Mouse (Mus musculus) lung, postnatal 14 days (tissue): Measurements from ENCODE around the gene Grap2.
A peak's percentile ranks its signal among the peaks of the same experiment; 100 is the strongest.

Experiments used
- DNase-seq: peaks from one replicate; pipeline ENCODE4 v3.0.0; 2021

Gene Grap2

DNA sequence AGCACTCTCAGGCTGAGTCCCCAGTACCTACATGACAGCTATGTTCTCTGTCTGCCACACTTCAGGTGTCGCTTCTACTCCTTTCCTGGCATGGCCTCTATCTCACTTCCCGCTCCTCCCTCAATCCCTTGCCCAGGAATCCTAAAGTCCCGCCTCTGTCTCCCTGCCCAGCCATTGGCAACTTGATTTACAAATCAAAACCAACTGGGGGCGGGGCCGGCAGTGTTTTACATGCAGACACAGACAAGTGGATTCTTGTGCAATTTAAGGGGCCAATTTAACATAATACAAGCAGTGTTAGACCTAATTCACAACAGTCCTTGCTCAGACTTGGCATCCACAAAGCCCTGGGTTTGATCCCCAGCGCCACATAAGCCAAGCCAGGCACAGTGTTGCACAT is 31.6 kb downstream of the Grap2 start:
- no peak for DNase-seq

DNA sequence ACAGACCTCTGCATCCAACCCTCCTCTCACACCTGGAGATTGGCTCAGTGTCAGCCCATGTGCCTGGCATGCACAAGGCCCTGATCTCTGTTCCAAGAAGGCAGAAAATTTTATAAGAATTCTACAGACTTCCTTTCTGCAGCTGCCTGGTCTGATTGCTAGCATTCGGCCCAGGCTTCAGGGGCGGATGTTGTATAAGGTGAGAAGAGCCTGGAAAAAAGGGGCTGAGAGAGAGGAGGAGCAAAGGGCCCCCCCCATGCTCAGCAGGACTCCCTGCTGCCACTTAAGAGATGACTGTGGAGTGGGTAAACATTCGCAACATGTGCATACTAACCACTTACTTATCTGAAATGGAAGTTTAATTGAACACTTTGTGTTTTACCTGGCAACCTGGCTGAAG is 35.6 kb downstream of the Grap2 start:
- no peak for DNase-seq

DNA sequence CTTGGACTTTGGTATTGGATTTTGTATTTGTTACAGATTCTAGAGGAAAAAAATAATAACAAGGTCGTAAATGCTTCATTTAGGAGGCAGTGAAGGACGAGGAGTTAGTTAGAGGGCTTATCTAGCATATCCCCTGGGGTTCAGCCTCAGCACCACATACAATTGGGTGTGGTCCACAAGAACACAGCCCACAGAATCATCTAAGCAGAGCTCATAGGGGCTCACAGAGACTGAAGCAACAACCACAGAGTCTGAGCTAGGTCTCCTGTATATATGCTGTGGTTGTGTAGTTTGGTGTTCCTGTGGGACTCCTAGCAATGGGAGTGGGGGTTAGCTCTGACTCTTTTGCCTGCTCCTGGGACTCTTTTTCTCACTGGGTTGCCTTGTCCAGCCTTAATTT is 37.9 kb downstream of the Grap2 start:
- DNase-seq: no peak

DNA sequence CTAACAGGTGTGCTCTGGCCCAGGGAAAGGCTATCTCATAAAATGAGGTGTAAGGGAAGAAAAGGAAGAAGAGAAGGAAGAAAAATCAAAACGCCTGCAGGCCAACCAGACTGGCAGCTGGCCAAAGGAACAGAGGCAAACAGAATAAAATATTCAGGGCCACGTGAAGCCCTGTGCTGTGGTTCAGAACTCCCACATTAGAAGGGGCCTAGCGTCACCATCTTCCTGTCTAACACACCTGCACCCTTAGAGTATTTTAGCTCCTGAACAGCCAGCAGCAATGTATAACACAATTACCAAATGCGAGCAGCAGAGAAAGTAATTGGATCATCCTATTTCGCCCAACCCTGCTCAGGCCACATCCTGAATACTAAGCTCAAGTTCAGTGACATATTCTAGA is 39.1 kb downstream of the Grap2 start:
- no peak for DNase-seq

DNA sequence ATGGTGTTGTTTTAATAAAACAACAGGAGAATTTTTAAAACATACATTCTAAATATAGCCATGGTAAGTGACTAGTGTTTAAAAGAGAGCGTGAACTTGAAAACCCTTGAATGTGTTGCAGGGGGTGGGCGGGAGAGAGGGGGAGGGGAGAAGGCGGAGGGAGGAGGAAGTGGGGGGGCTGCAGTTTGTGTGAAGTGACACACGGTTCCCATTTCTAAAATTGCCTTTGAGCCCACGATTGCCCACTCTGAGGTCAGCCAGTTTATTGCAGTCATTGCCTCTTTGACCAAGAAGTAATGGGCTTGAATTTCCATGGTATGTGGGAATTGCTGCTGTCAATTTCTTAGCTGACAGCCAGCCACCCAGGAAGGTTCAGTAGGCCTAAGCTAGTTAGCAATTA is 41.5 kb downstream of the Grap2 start:
- no peak for DNase-seq

DNA sequence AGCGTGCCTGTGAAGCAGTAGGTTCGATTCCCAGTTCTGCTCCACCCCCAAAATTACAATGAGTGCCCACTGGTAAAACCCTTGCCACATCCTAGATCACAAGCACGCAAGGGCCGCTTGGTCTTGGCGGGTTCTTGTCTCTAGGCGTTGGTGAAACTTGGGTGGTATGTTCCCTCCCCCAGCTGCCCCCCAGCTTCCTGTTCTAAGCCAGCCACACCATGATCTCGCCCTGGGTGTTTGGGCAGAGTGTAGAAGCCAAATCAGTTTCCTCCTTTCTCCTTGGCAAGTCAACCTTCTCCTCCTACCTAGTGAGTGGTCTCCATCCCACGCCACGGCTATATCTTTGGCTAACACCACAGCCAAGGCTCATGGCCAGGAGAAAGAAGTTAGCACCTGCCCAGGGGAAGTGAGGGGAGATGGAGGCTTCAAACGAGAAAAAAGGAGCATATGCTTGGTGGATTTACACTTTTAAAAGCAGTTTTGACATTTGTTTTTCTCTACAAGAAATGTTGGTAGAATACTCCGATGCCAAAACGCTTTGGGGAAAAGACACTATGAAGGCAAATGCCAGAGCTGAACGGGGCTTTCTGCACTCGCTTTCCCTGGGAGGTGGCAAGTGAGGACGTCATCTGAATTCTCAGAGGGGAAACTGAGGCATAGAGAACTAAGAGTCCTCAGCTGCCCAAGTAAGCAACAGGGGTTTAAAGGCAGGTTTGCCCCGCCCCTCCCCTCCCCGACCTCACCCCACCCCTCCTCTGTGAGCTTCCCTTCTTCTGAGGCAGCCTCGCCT is 42.3 kb downstream of the Grap2 start:
- DNase-seq: no peak

DNA sequence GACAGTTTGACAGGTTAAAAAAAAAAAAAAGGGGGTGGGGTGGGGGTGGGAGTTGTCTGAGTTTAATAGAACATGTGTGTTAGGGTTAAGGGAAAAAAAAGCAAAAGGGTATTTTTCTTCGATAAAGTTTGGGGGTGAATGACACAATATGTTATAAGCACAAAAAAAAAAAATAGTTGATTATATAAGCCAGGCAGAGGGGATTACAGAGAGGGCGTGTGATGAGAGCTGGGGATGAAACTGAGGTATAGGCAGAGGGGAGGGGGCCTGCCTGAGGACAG is 42.8 kb downstream of the Grap2 start:
- no peak for DNase-seq

DNA sequence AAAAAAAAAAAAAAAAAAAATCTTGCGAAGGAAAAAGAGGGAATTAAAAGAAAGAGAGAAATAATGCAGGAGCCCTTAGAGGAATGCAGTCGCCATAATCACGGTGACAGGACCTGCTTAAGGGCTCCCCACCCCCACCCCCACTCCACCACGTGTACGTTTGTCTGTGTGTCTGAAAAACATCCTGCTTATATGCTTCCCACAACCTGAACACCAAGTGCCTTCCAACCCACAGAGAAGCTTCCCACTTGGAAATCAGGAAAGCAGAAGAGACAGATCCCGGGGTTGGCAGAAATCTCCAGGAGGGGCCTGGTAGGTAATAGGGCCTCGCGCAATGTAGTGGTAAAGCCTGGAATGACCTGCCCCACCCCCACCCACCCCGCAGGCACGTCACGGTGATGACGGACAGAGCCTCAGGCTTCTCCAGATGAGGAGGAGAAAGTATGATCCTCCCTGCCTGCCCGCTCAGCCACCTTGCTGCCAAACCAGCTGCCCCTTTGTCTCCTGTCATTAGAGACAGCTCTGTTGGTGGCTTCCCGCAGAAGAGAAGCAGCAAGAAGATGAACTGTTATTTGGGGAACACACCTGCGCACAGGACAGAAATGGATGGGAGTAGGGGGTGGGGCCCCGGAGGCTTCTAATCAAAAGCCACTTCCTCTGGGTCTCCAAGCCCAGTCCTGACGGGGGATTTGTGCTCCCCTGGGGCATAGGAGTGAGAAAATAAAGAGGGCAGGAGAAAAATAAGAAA is 43.4 kb downstream of the Grap2 start:
- DNase-seq: no peak

DNA sequence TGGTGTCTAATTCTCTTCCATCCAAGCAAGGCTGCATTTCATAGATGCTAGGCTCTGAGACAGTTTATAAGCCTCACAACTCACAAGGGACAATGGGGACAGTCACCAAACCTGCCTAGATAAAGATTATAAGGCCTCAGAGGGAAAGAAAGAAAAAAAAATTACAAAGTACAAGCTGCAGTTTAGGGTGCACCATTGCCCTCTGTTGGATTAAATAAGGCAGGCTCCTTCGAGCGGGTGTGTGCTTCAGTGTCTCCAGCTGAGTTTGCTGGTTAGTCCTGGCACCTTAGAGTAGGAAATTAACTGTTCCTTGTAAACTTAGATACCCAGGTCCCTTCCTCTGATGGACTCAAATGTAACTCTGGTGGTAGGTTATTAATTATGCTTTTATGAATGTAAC is 45.4 kb downstream of the Grap2 start:
- no peak for DNase-seq

DNA sequence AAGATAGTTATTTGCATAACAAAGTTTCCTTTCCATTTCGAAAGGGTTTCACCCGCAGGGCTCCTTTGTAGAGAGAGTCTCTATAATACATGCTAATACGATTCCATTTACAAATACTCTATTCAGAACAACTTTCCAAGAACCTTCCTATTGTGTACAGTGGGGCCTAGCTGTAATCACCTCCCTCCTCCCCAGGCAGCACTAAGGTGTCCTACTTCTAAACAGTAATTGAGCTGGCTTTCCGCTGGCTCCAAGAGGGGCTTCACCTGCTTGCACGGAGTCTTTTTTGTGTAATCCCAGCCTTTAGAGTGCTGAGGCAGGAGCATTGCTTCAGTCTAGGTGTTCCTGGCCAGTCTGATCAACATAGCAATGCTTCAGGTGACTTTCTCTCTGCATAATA is 46.8 kb downstream of the Grap2 start:
- no peak for DNase-seq

DNA sequence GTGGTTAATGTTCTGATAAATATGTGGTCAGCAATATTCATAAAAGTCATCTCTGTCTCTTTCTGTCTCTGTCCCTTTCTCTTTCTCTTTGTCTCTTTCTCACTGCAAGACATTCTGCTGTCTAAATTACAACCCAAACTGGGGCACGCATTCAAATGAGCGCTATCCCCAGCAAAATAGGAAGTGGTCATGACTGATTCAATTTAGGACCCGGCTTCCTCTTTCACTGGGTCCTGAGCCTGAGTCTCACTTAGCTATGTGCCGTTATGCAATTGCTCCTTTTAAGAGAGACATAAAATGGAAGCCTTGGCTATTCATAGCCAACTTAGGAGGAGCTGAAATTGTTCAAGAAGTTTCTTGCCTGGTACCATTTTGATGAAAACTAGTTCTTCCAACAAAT is 47.4 kb downstream of the Grap2 start:
- no peak for DNase-seq

DNA sequence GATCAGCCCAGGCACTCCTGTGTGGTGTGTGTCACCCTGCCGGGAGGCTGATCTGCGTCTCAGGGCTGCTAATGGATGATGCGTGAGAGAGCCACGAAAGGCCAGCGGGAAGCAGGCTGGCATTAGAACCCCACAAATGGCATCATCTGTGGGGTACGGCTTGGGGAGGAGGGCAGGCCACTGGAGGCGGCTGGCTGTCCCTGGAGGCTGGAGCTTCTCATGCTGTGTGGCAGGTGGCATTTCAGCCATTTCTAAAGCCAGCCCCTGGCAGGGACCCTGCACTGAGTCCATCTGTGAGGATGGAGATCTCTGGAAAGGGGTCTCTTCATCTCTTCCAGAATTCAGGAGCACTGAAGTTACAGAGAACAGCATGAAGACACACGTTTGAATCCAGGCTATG is 48.0 kb downstream of the Grap2 start:
- no peak for DNase-seq

DNA sequence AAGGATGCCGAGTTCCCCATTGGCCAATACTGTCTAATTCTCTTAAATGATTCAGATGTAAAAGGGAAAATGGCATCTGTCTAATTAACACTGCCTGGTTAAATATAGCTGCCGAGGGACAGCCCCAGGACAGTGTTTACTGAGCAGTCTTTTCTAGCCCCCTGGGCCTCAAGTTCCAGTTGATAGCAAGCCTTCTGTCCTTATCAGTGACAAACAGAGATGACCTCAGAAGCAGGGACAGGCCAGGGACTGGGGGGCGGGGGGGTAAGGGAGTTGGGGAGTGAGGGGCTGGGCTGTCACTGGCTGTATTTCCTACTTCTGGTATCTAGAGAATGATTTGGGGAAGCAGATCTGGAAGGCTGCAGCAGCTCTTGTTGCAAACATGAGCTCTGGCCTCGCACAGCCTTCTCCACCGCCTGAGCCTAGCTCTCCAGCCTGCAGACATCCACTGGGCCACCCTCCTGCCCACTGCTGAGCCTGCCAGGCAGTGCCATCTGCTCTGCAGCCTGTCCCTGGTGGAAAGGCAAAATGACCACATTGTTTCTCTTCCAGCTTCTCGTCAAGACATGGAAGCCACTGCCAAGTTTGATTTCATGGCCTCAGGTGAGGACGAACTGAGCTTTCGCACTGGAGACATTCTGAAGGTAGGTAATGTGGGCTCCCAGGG is 50.9 kb downstream of the Grap2 start:
- DNase-seq: no peak

DNA sequence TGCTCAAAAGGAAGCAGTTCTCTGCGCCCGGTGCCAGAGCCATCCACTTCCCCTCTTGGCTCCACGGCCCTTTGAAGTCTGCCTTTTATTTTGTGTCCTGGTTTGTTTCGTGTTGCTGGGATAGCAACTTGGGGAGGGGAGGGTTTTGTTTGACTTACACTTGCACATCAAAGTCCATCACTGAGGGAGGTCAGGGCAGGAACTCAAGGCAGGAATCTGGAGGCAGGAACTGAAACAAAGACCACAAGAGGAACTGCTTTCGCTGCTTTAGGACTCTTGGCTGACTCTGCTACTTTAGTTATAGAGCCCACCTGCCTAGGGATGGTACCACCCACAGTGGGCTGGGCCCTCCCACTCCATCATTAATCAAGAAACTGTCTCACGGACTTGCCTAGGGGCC is 54.1 kb downstream of the Grap2 start:
- no peak for DNase-seq

DNA sequence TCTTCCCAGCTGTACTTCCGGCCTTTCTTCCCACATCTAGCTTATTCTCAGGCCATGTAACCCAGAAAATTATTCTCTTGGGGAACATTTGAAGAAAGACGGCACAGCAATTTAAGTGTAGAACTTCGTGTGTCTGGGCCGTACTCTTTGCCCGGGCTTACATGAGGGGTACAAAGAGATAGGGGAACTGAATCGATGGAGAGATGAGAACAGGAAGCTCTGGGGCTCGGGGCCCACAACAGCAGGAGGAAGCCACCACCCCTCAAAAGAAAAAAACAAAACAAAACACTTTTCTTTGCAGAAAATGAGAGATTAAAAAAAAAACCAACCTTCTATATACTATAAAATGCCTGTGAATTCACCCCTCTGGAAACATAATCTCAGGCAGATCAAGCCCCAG is 57.8 kb downstream of the Grap2 start:
- DNase-seq: no peak

DNA sequence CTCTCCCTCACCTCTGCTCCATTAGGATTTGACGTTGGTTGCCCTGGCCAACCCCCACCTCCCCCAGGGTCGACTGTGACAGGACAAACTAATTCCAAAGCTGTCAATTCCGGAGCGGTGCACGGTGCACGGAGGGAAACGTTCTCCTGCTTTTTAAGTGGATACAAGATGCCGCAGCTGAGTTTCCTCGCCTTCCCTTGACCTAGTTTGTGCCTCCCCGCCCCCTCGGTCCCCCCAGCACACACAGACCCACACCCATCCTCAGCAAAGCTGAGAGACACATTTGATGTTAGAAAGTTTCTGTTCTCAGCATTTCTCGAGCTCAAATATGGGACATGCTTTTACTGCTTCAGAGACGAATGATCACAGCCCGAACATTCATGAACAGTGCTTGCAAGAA is 58.3 kb downstream of the Grap2 start:
- DNase-seq: no peak

DNA sequence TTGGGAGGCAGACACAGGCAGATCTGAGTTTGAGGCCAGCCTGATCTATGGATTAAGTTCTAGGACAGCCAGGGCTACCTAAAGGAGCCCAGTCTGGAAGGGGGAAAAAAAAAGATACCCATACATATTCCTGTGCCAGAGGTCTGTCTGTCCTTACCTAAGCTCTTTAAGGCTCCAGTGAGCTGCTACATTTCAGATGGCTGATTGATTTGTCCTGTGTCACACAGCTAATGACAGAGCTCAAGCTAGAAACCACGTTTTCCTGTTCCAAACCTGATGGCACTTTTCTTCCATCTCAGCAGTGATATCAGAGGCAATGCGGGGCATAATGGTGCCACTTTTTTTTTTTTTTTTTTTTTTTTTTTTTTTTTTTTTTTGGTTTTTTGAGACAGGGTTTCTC is 58.9 kb downstream of the Grap2 start:
- no peak for DNase-seq

DNA sequence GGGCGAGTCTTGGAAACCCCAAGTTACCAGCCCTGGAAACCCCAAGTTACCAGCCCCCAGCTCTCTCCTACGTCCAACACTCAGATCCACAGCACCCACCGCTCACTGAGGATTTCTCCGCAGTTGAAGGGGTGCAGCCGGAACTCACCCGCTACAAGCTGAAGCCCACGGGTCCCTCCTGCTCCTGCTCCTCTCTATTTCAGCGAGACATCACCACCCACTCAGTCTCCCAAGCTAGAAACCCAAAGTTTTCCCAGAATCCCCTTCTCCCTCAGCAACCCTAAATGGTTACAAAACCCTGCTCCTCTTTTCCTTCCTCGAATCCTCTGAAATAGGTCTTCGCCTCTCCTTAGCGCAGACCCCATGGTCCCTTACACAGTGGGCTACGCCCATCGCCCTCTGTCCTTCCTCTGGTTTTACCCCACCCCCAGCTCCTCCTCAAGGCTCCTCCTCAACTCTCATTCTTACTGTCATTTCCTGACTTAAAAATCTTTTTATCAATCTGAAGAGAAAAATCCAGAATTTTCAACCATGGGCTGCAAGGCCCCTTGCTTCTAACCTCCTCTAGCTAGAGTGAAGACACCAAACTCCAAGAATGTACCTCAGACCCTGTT is 60.0 kb downstream of the Grap2 start:
- no peak for DNase-seq

DNA sequence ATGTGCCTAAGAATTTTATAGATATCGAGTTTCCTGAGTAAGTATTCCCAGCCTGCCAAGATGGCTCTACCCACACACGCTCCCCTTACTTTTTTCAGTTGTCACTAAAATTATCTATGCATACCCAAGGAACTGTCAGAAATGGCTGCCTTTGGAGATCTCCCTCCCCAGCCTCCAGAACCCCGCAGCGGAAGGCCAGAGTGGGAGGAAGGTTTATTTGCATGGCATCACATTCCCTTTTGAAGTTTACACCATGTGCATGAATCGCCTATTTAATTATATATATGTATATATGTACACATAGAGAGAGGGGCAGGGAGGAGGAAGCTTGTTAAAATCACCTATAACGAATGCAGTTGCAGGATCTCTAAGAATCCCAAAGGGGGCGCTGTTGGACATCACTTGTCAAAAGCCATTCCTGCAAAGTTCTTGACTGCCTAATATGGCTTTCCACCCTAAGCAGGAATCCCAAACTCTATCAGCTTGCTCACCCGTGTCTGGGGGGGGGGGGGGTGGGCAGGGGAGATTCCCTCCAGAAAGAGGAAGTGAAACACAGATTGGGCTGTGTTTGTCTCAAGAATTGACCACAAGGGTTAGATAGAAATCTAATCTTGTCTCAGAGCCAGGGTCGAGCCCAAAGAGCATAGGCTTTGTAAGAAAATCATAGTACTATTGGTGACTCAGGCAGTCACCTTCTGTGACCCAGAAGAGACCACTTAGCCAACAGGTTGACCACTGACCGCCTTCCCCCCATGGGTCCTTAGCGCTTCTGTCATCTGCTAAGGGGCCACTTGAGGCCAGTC is 62.2 kb downstream of the Grap2 start:
- peak; percentile 56 for DNase-seq

DNA sequence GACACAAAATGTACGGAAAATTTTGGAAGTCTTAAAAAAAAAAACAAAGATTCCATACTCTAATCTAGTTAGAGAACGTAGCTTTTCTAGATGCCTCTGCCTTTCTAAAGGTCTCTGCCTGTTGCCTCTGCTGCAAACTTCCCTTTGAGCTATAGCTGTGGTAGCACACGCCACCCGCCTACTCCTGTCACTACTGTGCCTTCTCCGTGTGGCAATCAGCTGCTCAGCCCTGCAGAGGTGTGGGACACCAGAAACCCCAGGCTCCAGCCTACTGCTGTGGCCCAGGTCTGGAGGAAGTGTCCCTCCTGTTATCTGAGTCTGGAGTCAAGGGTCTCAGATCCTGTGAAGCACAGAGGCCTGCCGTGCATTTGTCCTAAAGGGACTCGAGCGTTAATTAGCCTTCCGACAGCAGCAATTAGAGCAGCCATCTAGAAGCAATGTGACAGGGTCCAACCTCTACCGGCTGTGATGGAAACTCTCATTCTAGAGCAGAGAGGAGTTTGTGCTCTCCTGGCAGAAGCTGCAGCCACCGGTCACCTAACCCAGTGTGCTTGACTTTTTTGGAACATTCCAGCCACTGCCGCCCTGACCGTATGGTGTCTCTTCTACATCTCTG is 64.5 kb downstream of the Grap2 start:
- DNase-seq: no peak

DNA sequence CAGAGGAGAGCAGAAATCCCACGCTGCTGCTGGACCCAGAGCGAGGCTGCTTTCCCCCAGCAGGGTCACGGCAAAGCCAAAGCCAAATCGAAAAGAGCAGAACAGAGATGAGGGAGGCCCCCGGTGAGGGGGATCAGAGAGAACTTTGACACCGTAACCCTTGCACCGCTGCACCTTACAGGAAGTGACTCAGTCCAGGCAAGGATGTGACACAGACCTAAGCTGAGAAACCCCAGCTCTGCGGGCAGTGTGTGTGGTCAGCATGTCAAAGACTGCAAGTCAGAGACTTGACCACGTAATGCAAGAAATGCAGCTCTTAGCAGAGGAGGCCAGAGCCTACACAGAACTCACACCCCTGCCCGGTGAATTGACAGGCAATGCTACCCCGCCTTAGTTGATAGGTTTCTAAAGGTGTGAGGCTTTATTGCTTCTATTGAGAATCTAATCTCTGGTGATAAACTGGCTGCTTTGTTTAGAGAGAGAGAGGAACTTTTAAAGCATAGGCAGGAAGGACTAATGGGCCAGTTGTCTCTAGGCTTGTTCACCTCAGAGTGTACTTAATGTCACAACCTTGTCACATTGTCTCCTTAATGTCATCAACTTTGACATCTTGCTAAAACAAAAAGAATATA is 66.8 kb downstream of the Grap2 start:
- no peak for DNase-seq

DNA sequence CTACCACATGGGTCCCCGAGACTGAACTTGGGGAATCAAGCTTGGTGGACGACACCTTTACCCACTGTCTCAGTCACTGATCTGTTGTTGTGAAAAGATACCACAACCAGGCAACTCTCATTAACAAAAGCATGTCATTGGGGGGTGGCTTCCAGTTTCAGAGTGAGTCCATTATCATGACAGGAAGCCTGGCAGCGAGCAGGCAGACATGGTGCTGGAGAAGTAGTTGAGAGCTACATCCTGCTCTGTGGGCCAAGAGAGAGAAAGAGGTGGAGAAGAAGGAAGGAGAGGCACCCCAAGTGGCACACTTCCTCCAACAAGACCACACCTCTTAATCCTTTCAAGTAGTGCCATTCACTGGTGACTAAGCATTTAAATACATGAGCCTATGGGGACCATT is 67.5 kb downstream of the Grap2 start:
- no peak for DNase-seq
